Mouse (Mus musculus): ENCODE results near the gene Ace3.
A peak's percentile ranks its signal among the peaks of the same experiment; 100 is the strongest.

Gene Ace3

GRCm38 (mm10) chr11:105984452-105984851, 10.0 kb upstream of the Ace3 start:
- DNase-seq, result no peak

GRCm38 (mm10) chr11:105987446-105987845, 7.0 kb upstream of the Ace3 start:
- DNase-seq, result no peak

- no peak for DNase-seq
Measured at GRCm38 (mm10) chr11:105989446-105989845, 5.0 kb upstream of the Ace3 start.

- DNase-seq, result peak; percentile 44
Measured at GRCm38 (mm10) chr11:105990231-105990630, 4.2 kb upstream of the Ace3 start.

GRCm38 (mm10) chr11:106000062-106000461, 5.6 kb downstream of the Ace3 start:
- no peak for DNase-seq

- DNase-seq, result peak; percentile 31
Measured at GRCm38 (mm10) chr11:106001718-106002117, 7.2 kb downstream of the Ace3 start.

- DNase-seq, result peak; percentile 58
Measured at GRCm38 (mm10) chr11:106004576-106004975, 10.1 kb downstream of the Ace3 start.

GRCm38 (mm10) chr11:106005970-106006369, 11.5 kb downstream of the Ace3 start:
- DNase-seq, result peak; percentile 85

- DNase-seq, result peak; percentile 45
Measured at GRCm38 (mm10) chr11:106007821-106008220, 13.3 kb downstream of the Ace3 start, which contains the start of gene Kcnh6. Kcnh6 (plus strand) TSS chr11:106008124.

GRCm38 (mm10) chr11:106012711-106013110, 18.2 kb downstream of the Ace3 start:
- no peak for DNase-seq

- DNase-seq, result no peak
Measured at GRCm38 (mm10) chr11:106013556-106014225, 19.2 kb downstream of the Ace3 start.

- no peak for DNase-seq
Measured at GRCm38 (mm10) chr11:106016440-106016839, 22.0 kb downstream of the Ace3 start.

- DNase-seq, result no peak
Measured at GRCm38 (mm10) chr11:106020051-106020763, 25.7 kb downstream of the Ace3 start.

- no peak for DNase-seq
Measured at GRCm38 (mm10) chr11:106025774-106026173, 31.3 kb downstream of the Ace3 start.

GRCm38 (mm10) chr11:106026465-106027151, 32.1 kb downstream of the Ace3 start:
- peak; percentile 60 for DNase-seq

- DNase-seq, result no peak
Measured at GRCm38 (mm10) chr11:106027607-106028006, 33.1 kb downstream of the Ace3 start.

GRCm38 (mm10) chr11:106032074-106032473, 37.6 kb downstream of the Ace3 start:
- DNase-seq, result peak; percentile 33

- DNase-seq, result peak; percentile 70
Measured at GRCm38 (mm10) chr11:106033491-106033919, 39.0 kb downstream of the Ace3 start.

- no peak for DNase-seq
Measured at GRCm38 (mm10) chr11:106034986-106035385, 40.5 kb downstream of the Ace3 start.

GRCm38 (mm10) chr11:106036548-106037417, 42.3 kb downstream of the Ace3 start, which contains the start of gene Dcaf7:
Dcaf7 (plus strand) TSS chr11:106036872.
- DNase-seq, result peak; percentile 97

GRCm38 (mm10) chr11:106037418-106037751, 42.9 kb downstream of the Ace3 start:
- DNase-seq, result no peak

- DNase-seq, result no peak
Measured at GRCm38 (mm10) chr11:106044349-106044748, 49.9 kb downstream of the Ace3 start.

- no peak for DNase-seq
Measured at GRCm38 (mm10) chr11:106045256-106045655, 50.8 kb downstream of the Ace3 start.

All from kidney, adult 11 months (tissue).